Mouse (Mus musculus) kidney, embryonic 15.5 days (tissue): Measurements from ENCODE around the gene Eppin. TPM values are rescaled to one million over a fixed set of nuclear protein-coding genes. Genes with fewer than 3 reads are reported as not detected.

Experiments used
- ATAC-seq: fragments of 200-750 bp; cut with Nextera tagmentation; replicated peaks from 2 replicates; pipeline ENCODE4 v1.8.0; 2017; ENCODE audit warnings: moderate TSS enrichment; ENCODE audit not compliant: low FRiP score
- H3K27ac ChIP-seq: fragments of 300-500 bp; sonication (generic); 2 replicates; pipeline ENCODE4 v1.5.1; 2015; ENCODE audit warnings: mild to moderate bottlenecking, inconsistent platforms
- H3K27me3 ChIP-seq: fragments of 300-500 bp; sonication (generic); 2 replicates; pipeline ENCODE4 v1.6.1; 2015; ENCODE audit warnings: inconsistent platforms
- H3K36me3 ChIP-seq: fragments of 300-500 bp; sonication (generic); 2 replicates; pipeline ENCODE4 v1.6.1; 2015; ENCODE audit warnings: inconsistent platforms
- H3K4me1 ChIP-seq: fragments of 300-500 bp; sonication (generic); 2 replicates; pipeline ENCODE4 v1.6.1; 2015; ENCODE audit warnings: inconsistent platforms
- H3K4me2 ChIP-seq: fragments of 300-500 bp; sonication (generic); 2 replicates; pipeline ENCODE4 v1.6.1; 2015; ENCODE audit warnings: moderate library complexity, mild to moderate bottlenecking, inconsistent platforms
- H3K4me3 ChIP-seq: fragments of 300-500 bp; sonication (generic); replicated peaks from 2 replicates; pipeline ENCODE4 v1.5.1; 2015; ENCODE audit warnings: mild to moderate bottlenecking, inconsistent platforms
- H3K9ac ChIP-seq: fragments of 300-500 bp; sonication (generic); 2 replicates; pipeline ENCODE4 v1.6.1; 2015; ENCODE audit warnings: mild to moderate bottlenecking, inconsistent platforms
- H3K9me3 ChIP-seq: fragments of 300-500 bp; sonication (generic); replicated peaks from 2 replicates; pipeline ENCODE4 v1.6.1; 2016; ENCODE audit warnings: inconsistent platforms
- WGBS: fragments of 180-500 bp; shearing (Covaris S2); methylation state at CpG from one replicate; pipeline ENCODE4 v1.1.7; 2015; ENCODE audit warnings: mixed read lengths; 5-methylcytosine and 5-hydroxymethylcytosine counted together
- polyA plus RNA-seq: library from polyadenylated mRNA; unstranded; fragments of >200 nt; fragmentation: Nextera tagmentation; extraction: Ambion mirVana; gene quantifications from 2 replicates; pipeline ENCODE4 v1.2.1, GENCODE M21; 2015

Gene Eppin
- polyA plus RNA-seq, 1 experiment from 2014 or later, result not detected

DNA sequence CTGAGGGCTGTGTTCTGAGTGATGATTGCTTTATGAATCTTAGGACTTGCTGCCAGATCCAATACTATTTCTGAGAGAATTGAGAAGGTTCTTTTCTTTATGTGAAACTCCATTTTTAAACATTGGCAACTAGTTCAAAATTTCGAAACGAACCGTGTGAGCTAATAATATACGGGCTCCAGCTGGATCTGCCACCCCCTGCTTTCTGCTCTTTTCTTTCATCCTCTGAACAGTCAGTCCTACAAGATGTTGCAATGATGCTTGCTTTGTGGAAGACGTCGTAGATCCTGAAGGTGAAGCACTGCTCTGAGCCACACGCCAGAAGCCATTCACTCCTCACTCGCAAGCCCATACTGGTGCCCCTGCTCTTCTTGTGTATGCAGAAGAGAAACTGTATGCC, 35.0 kb downstream of the Eppin start:
- H3K4me2 ChIP-seq, result no peak overlapping the region
- H3K9me3 ChIP-seq, result no peaks in the 10 kb centered on the region
- peaks cover 22% of the 10 kb centered on the region for H3K4me1 ChIP-seq
- H3K27me3 ChIP-seq, result peaks cover 12% of the 10 kb centered on the region
- H3K36me3 ChIP-seq, result no peaks in the 10 kb centered on the region
- no peak overlapping the region for H3K4me3 ChIP-seq
- no peak overlapping the region for H3K9ac ChIP-seq
- no peak overlapping the region for H3K27ac ChIP-seq
- WGBS, result 82% methylated on average over 8 of the region's 8 CpGs
- ATAC-seq, result no peak

DNA sequence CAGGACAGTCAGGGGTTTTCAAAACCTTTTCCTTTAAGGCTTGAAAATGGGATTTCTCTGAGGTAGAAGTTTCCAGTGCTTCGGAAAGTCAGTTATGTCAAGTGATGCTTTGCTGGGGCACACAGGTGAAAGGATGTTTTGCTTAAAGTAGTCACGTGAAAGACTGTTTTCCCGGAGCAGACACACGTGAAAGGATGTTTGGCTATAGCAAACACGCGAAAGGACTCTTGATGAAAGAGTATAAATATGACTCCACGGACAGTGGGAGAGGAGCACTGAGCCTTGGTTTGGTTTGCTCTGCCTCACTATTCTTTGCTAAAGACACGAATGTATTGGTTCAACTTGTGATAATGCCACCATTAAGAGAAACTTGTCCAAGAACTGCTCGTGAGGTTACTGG, 41.9 kb downstream of the Eppin start:
- 88% methylated on average over 9 of the region's 9 CpGs for WGBS
- Histone ChIP-seq H3K9me3 (no peaks in the 10 kb centered on the region), H3K4me2 (no peak overlapping the region), H3K36me3 (no peaks in the 10 kb centered on the region), H3K4me3 (no peak overlapping the region), H3K9ac (no peak overlapping the region), H3K27me3 (0 out of 2 replicates have a peak, but pooled peaks cover 4% of the 10 kb centered on the region), H3K27ac (no peak overlapping the region), H3K4me1 (peaks cover 11% of the 10 kb centered on the region)
- ATAC-seq, result no peak

GRCm38 (mm10) chr2:164550895-164551269, 42.5 kb downstream of the Eppin start:
- Histone ChIP-seq H3K4me2 (no peak overlapping the region), H3K9me3 (no peaks in the 10 kb centered on the region), H3K27me3 (0 out of 2 replicates have a peak, but pooled peaks cover 4% of the 10 kb centered on the region), H3K36me3 (no peaks in the 10 kb centered on the region), H3K27ac (no peak overlapping the region), H3K4me1 (peaks cover 11% of the 10 kb centered on the region), H3K9ac (no peak overlapping the region), H3K4me3 (no peak overlapping the region)
- ATAC-seq, result no peak
- 89% methylated on average over 2 of the region's 2 CpGs for WGBS

GRCm38 (mm10) chr2:164549963-164550894, 43.2 kb downstream of the Eppin start:
- Histone ChIP-seq H3K9me3 (no peaks in the 10 kb centered on the region), H3K4me2 (no peak overlapping the region), H3K27me3 (0 out of 2 replicates have a peak, but pooled peaks cover 4% of the 10 kb centered on the region), H3K36me3 (no peaks in the 10 kb centered on the region), H3K9ac (no peak overlapping the region), H3K4me3 (no peak overlapping the region), H3K4me1 (peaks cover 14% of the 10 kb centered on the region), H3K27ac (no peak overlapping the region)
- 25% methylated on average over 10 of the region's 10 CpGs for WGBS
- ATAC-seq, result peak; percentile 52; the same call in 1 of the 2 replicates

- H3K27ac ChIP-seq, result no peak overlapping the region
- no peak overlapping the region for H3K4me2 ChIP-seq
- 0 out of 2 replicates have a peak, but pooled peaks cover 4% of the 10 kb centered on the region for H3K27me3 ChIP-seq
- no peak overlapping the region for H3K9ac ChIP-seq
- no peak overlapping the region for H3K4me3 ChIP-seq
- no peak for ATAC-seq
- peaks cover 20% of the 10 kb centered on the region for H3K4me1 ChIP-seq
- no peaks in the 10 kb centered on the region for H3K36me3 ChIP-seq
- WGBS, result 51% methylated on average over 4 of the region's 4 CpGs
- H3K9me3 ChIP-seq, result no peaks in the 10 kb centered on the region
Measured at GRCm38 (mm10) chr2:164549338-164549737, 44.1 kb downstream of the Eppin start.

GRCm38 (mm10) chr2:164544454-164545097, 48.8 kb downstream of the Eppin start:
- Histone ChIP-seq H3K4me2 (no peak overlapping the region), H3K4me3 (no peak overlapping the region), H3K27ac (peak overlapping the region; percentile 85), H3K9me3 (no peaks in the 10 kb centered on the region), H3K27me3 (no peaks in the 10 kb centered on the region), H3K36me3 (no peaks in the 10 kb centered on the region), H3K9ac (no peak overlapping the region), H3K4me1 (peaks cover 21% of the 10 kb centered on the region)
- 15% methylated on average over 5 of the region's 5 CpGs for WGBS
- ATAC-seq, result 0 out of 2 replicates have a peak, but pooled peaks have one; percentile 2

GRCm38 (mm10) chr2:164543745-164544144, 49.6 kb downstream of the Eppin start:
- WGBS, result 64% methylated on average over 2 of the region's 2 CpGs

GRCm38 (mm10) chr2:164542598-164542997, 50.8 kb downstream of the Eppin start:
- H3K36me3 ChIP-seq, result no peaks in the 10 kb centered on the region
- H3K27me3 ChIP-seq, result no peaks in the 10 kb centered on the region
- H3K4me3 ChIP-seq, result no peak overlapping the region
- no peak for ATAC-seq
- 89% methylated on average over 7 of the region's 7 CpGs for WGBS
- H3K4me1 ChIP-seq, result peaks cover 18% of the 10 kb centered on the region
- no peak overlapping the region for H3K4me2 ChIP-seq
- H3K27ac ChIP-seq, result peak overlapping the region; percentile 85
- H3K9ac ChIP-seq, result no peak overlapping the region
- H3K9me3 ChIP-seq, result no peaks in the 10 kb centered on the region

More at GRCm38 (mm10) chr2:164543745-164544144, 49.6 kb downstream of the Eppin start:
- Histone ChIP-seq H3K27me3 (no peaks in the 10 kb centered on the region), H3K4me2 (no peak overlapping the region), H3K4me1 (peaks cover 18% of the 10 kb centered on the region), H3K9me3 (no peaks in the 10 kb centered on the region), H3K4me3 (no peak overlapping the region), H3K9ac (no peak overlapping the region), H3K27ac (peak overlapping the region; percentile 85), H3K36me3 (no peaks in the 10 kb centered on the region)
- ATAC-seq, result peak; percentile 75

- 82% methylated on average over 5 of the region's 5 CpGs for WGBS
- H3K27me3 ChIP-seq, result no peaks in the 10 kb centered on the region
Measured at GRCm38 (mm10) chr2:164542132-164542531, 51.3 kb downstream of the Eppin start.

DNA sequence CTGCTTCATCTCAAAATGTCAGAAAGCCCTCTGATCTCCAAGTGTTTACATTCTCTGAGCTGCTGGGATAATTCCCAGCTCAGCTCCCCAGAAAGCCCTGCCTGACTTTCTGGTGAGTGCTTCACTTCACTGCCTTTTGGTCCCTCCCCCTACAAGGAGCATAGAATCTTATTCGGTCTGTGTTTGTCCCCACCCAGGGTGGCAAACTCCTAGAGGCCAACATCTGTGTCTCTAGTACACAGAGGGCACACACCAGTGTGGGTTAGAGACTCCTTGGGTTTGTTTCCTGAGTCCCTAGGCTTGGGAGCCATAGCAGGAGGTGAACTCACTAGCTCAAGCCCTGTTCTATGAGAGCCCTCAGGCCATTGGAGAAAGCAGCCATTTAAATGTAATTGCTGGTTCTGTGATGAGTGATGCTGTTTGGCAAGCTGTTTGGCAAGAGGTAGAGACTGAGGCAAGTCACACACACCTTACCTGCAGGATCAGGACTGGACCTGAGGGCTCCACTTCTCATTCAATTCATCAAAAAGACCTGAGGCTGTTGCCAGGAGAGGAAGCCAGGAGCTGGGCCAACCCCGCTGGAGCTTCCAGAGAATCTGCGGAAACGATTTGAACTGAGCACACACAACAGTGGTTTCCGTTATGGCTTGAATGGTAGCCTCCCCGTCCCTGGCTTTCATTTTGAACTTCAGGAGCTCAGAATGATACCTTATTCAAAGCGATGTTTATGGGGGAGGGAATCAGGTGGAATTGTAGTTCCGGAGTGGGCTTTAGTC, 52.6 kb downstream of the Eppin start:
- H3K27ac ChIP-seq, result peak overlapping the region; percentile 46
- no peak overlapping the region for H3K9ac ChIP-seq
- H3K36me3 ChIP-seq, result no peaks in the 10 kb centered on the region
- H3K4me3 ChIP-seq, result no peak overlapping the region
- no peaks in the 10 kb centered on the region for H3K27me3 ChIP-seq
- H3K9me3 ChIP-seq, result no peaks in the 10 kb centered on the region
- no peak overlapping the region for H3K4me2 ChIP-seq
- H3K4me1 ChIP-seq, result peaks cover 18% of the 10 kb centered on the region
- WGBS, result 49% methylated on average over 8 of the region's 8 CpGs
- no peak; the same call in 1 of the 2 replicates for ATAC-seq

More at GRCm38 (mm10) chr2:164542132-164542531, 51.3 kb downstream of the Eppin start:
- no peak overlapping the region for H3K4me3 ChIP-seq
- H3K36me3 ChIP-seq, result no peaks in the 10 kb centered on the region
- peaks cover 18% of the 10 kb centered on the region for H3K4me1 ChIP-seq
- H3K9me3 ChIP-seq, result no peaks in the 10 kb centered on the region
- no peak overlapping the region for H3K4me2 ChIP-seq
- H3K27ac ChIP-seq, result no peak overlapping the region
- ATAC-seq, result no peak
- H3K9ac ChIP-seq, result no peak overlapping the region
